Mouse (Mus musculus) lung, postnatal 0 days (tissue): ENCODE data around the gene Dysf.

Source experiments
- CTCF ChIP-seq: IDR thresholded peaks from 2 replicates; pipeline ENCODE4 v1.5.1; 2016; ENCODE audit warnings: antibody characterized with exemption, mild to moderate bottlenecking
- EP300 ChIP-seq: IDR thresholded peaks from 2 replicates; pipeline ENCODE4 v1.6.1; 2016; ENCODE audit warnings: antibody characterized with exemption, mild to moderate bottlenecking, control low read depth

DNA sequence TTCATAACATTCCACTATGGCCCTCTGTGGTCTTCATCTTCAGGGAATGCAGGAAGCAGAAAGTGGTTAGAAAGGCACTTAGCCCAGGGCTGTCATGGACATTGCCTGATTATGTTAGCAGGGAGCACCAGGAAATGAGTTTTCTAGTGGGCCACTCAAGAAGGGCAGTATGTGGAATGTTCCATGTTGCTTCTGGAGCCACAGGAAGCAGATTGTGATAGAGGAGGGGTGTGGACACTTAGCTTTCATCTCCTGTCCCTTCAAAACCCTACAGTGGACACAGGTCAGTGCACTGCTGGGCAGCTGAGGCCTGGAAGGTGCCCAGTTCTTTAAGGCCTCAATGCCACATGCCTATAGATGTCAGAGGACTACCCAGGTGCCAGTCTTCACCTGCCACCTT lies 20.4 kb downstream of the Dysf start:
- TF ChIP-seq CTCF, result no peak
- no peak for TF ChIP-seq EP300
